Mouse (Mus musculus) fibroblast of lung, adult 2 months (primary cell): Measurements from ENCODE around the gene Zfp800.

Experiments used
- DNase-seq: peaks from one replicate; pipeline ENCODE4 v3.0.0-alpha.2; 2011; ENCODE audit warnings: low read depth

The Zfp800 gene

GRCm38 (mm10) chr6:28396051-28396852 is 1.6 kb downstream of the Zfp800 start:
- DNase-seq, result no peak

GRCm38 (mm10) chr6:28389038-28389437 is 8.8 kb downstream of the Zfp800 start:
- DNase-seq, result no peak

- no peak for DNase-seq
Observed at GRCm38 (mm10) chr6:28385169-28385568, 12.6 kb downstream of the Zfp800 start.

- DNase-seq, result no peak
Observed at GRCm38 (mm10) chr6:28381983-28382382, 15.8 kb downstream of the Zfp800 start.

- no peak for DNase-seq
Observed at GRCm38 (mm10) chr6:28369966-28370683, 27.7 kb downstream of the Zfp800 start.

- DNase-seq, result no peak
Observed at GRCm38 (mm10) chr6:28367575-28367974, 30.2 kb downstream of the Zfp800 start.

- no peak for DNase-seq
Observed at GRCm38 (mm10) chr6:28351066-28351465, 46.7 kb downstream of the Zfp800 start.

- DNase-seq, result no peak
Observed at GRCm38 (mm10) chr6:28345677-28346076, 52.1 kb downstream of the Zfp800 start.

GRCm38 (mm10) chr6:28345181-28345580 is 52.6 kb downstream of the Zfp800 start:
- no peak for DNase-seq

- no peak for DNase-seq
Observed at GRCm38 (mm10) chr6:28342863-28343262, 54.9 kb downstream of the Zfp800 start.

- DNase-seq, result no peak
Observed at GRCm38 (mm10) chr6:28341174-28341573, 56.6 kb downstream of the Zfp800 start.

GRCm38 (mm10) chr6:28339410-28339809 is 58.4 kb downstream of the Zfp800 start:
- DNase-seq, result no peak

- no peak for DNase-seq
Observed at GRCm38 (mm10) chr6:28333696-28334095, 64.1 kb downstream of the Zfp800 start.

- DNase-seq, result no peak
Observed at GRCm38 (mm10) chr6:28332546-28332945, 65.3 kb downstream of the Zfp800 start.

- DNase-seq, result no peak
Observed at GRCm38 (mm10) chr6:28329815-28330214, 68.0 kb downstream of the Zfp800 start.

- no peak for DNase-seq
Observed at GRCm38 (mm10) chr6:28329002-28329596, 68.7 kb downstream of the Zfp800 start.

- no peak for DNase-seq
Observed at GRCm38 (mm10) chr6:28326720-28327119, 71.1 kb downstream of the Zfp800 start.

- no peak for DNase-seq
Observed at GRCm38 (mm10) chr6:28322399-28322798, 75.4 kb downstream of the Zfp800 start.

- no peak for DNase-seq
Observed at GRCm38 (mm10) chr6:28319648-28320270, 78.0 kb downstream of the Zfp800 start.

GRCm38 (mm10) chr6:28318820-28319573 is 78.8 kb downstream of the Zfp800 start:
- no peak for DNase-seq

- DNase-seq, result no peak
Observed at GRCm38 (mm10) chr6:28315208-28315607, 82.6 kb downstream of the Zfp800 start.

GRCm38 (mm10) chr6:28312067-28312466 is 85.7 kb downstream of the Zfp800 start:
- no peak for DNase-seq
